Comparison of ENCODE assay signal across 8 mouse cellular contexts in the genomic region with DNA sequence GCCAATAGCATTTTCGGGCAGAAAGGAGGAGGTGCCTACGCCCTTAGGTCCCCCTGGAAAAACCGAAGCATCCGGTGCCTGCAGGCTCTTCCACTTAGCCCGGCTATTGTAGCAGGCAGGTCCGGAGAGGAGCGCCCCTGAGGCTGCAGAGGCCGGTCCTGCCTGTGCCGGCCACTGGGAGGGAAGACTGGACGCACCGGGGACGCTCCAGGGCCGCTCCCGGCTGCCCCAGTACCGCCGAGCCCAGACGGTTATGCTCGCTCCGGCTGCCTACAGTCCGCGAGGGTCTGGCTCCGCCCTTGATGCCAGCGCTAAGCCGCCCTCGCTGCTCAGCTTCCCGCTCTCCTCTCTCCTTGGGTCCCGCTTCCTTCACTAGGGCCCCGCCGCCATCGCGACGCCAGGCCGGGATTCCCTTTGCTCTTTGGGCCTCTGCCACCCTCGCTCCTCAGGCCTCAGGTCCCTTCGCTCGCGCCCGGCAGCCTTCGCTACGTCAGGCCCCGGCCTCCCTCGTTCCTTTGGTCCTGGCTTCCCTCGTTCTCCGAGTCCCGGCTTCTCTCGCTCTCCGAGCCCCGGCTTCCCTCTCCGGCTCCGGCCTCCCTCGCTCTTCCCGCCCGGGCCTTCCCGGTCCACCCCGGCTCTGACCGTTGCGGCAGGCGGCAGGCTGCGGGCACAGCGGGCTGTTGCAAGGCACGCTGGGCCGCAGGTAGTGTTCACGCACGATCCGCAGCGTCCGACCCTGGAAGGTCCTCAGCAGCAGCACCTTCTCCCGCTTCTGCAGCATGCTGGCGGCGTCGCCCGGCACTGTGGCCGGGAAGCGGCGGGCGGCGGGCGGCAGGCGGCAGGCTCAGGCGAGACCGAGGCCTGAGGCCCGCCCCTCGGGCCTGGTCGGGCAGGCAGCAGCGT. TPM values are rescaled to one million over a fixed set of nuclear protein-coding genes. Genes with fewer than 3 reads are reported as not detected.
DNase-seq lines count a peak whose midpoint lies in the region; ATAC-seq and TF ChIP-seq lines count a peak whose summit lies in the region.

No protein-coding gene starts in this region.

- WGBS in hindbrain, embryonic 10.5 days, result under 1% methylated on average over 85 of the region's 85 CpGs
- WGBS in lung, embryonic 15.5 days, result under 1% methylated on average over 85 of the region's 85 CpGs
- under 1% methylated on average over 85 of the region's 85 CpGs for WGBS in olfactory bulb, adult 2 months

- H3K36me3 ChIP-seq in hindbrain, embryonic 10.5 days, result peaks cover 16% of the 10 kb centered on the region
- peaks cover 10% of the 10 kb centered on the region; the same call in 1 of the 2 replicates for H3K36me3 ChIP-seq in lung, embryonic 15.5 days

- H3K27ac ChIP-seq in hindbrain, embryonic 10.5 days, result peak overlapping the region; percentile 100
- peak overlapping the region; percentile 99 for H3K27ac ChIP-seq in lung, embryonic 15.5 days
- H3K27ac ChIP-seq in olfactory bulb, adult 2 months (ENCODE audit: insufficient read depth, low read depth, low read length), result peak overlapping the region; percentile 99

- TF ChIP-seq CTCF in olfactory bulb, adult 2 months (IDR thresholded peaks at IDR 0.05; ENCODE audit: insufficient read depth, low read depth, low read length), result 0 out of 2 replicates have a peak, but pooled peaks have one; percentile 27

- peak; percentile 95 for ATAC-seq in lung, embryonic 15.5 days (ENCODE audit: borderline replicate concordance, extremely low read depth, low FRiP score, low TSS enrichment)

- H3K4me3 ChIP-seq in hindbrain, embryonic 10.5 days, result peak overlapping the region; percentile 73
- peak overlapping the region; percentile 65 for H3K4me3 ChIP-seq in lung, embryonic 15.5 days
- H3K4me3 ChIP-seq in olfactory bulb, adult 2 months (ENCODE audit: insufficient read depth, low read depth, low read length), result peak overlapping the region; percentile 80

- H3K4me1 ChIP-seq in hindbrain, embryonic 10.5 days (replicated peaks), result peaks cover 21% of the 10 kb centered on the region
- H3K4me1 ChIP-seq in lung, embryonic 15.5 days, result peaks cover 10% of the 10 kb centered on the region
- H3K4me1 ChIP-seq in olfactory bulb, adult 2 months (ENCODE audit: control insufficient read depth, insufficient read depth, low read length), result peaks cover 2% of the 10 kb centered on the region; the same call in 1 of the 2 replicates

- peak; percentile 23; the same call in 1 of the 2 replicates for TF ChIP-seq POLR2A in olfactory bulb, adult 2 months (IDR thresholded peaks at IDR 0.05; ENCODE audit: insufficient read depth, low read depth, low read length)

- peak overlapping the region; percentile 68 for H3K4me2 ChIP-seq in lung, embryonic 15.5 days

- DNase-seq in MN1 (ENCODE audit: low spot score), result peak; percentile 77
- DNase-seq in cerebellum, adult 8-10 months, result peak; percentile 74
- DNase-seq in forelimb bud, embryonic 11.5 days (ENCODE audit: low read depth, low spot score), result peak; percentile 71
- peak; percentile 86 for DNase-seq in hindbrain, embryonic 10.5 days (ENCODE audit: low spot score)
- DNase-seq in layer of hippocampus, adult 9-10 months (ENCODE audit: low spot score), result peak; percentile 32
- peak; percentile 43 for DNase-seq in thymus, adult 18-20 months

- peak overlapping the region; percentile 90 for H3K9ac ChIP-seq in lung, embryonic 15.5 days

- no peaks in the 10 kb centered on the region for H3K9me3 ChIP-seq in hindbrain, embryonic 10.5 days
- no peaks in the 10 kb centered on the region for H3K9me3 ChIP-seq in lung, embryonic 15.5 days

- no peaks in the 10 kb centered on the region for H3K27me3 ChIP-seq in hindbrain, embryonic 10.5 days (ENCODE audit: insufficient read depth, poor library complexity, severe bottlenecking)
- H3K27me3 ChIP-seq in lung, embryonic 15.5 days, result no peaks in the 10 kb centered on the region

RNA-seq across cellular contexts. Expression of a gene that starts 0.5 kb away (rescaled TPM):
- 20.6 and 22.0 TPM in 2 replicates for polyA plus RNA-seq in hindbrain, embryonic 10.5 days (2016; fragmentation: Nextera tagmentation; extraction: Ambion mirVana)
- 19.2 and 21.4 TPM in 2 replicates for polyA plus RNA-seq in lung, embryonic 15.5 days (2015; fragmentation: Nextera tagmentation; extraction: Ambion mirVana)
- not detected in 2 replicates for polyA plus RNA-seq in olfactory bulb, adult 2 months (2012; ENCODE audit: insufficient read depth, insufficient read length, low replicate concordance, missing spikeins)

RNA-seq across cellular contexts. Expression of a gene that starts 44.8 kb away (rescaled TPM):
- 1.0 and 5.6 TPM in 2 replicates for polyA plus RNA-seq in hindbrain, embryonic 10.5 days (2016; fragmentation: Nextera tagmentation; extraction: Ambion mirVana)
- polyA plus RNA-seq in lung, embryonic 15.5 days (2015; fragmentation: Nextera tagmentation; extraction: Ambion mirVana), result 0.93 and 1.0 TPM in 2 replicates
- polyA plus RNA-seq in olfactory bulb, adult 2 months (2012; ENCODE audit: insufficient read depth, insufficient read length, low replicate concordance, missing spikeins), result not detected in 2 replicates

RNA-seq across cellular contexts. Expression of a gene that starts 59.2 kb away (rescaled TPM):
- polyA plus RNA-seq in hindbrain, embryonic 10.5 days (2016; fragmentation: Nextera tagmentation; extraction: Ambion mirVana), result 246 and 275 TPM in 2 replicates
- polyA plus RNA-seq in lung, embryonic 15.5 days (2015; fragmentation: Nextera tagmentation; extraction: Ambion mirVana), result 238 and 250 TPM in 2 replicates
- not detected in 2 replicates for polyA plus RNA-seq in olfactory bulb, adult 2 months (2012; ENCODE audit: insufficient read depth, insufficient read length, low replicate concordance, missing spikeins)

Comparison
In these comparisons a context has a peak if more than half of its experiments do, and no peak if none do; other contexts are left out.
1. Peak in every context shown above with its lines: DNase-seq, ATAC-seq, H3K4me3 ChIP-seq and H3K27ac ChIP-seq.
2. DNase-seq: peak in every context shown above with its lines; median percentile 86 in hindbrain, embryonic 10.5 days; 77 in MN1; 74 in cerebellum, adult 8-10 months; 71 in forelimb bud, embryonic 11.5 days; 43 in thymus, adult 18-20 months; 32 in layer of hippocampus, adult 9-10 months.
3. RNA of a gene that starts 0.5 kb away (polyA plus RNA-seq): 19.2 to 21.4 TPM in lung, embryonic 15.5 days and 20.6 to 22.0 TPM in hindbrain, embryonic 10.5 days; not detected in olfactory bulb, adult 2 months; every median in the first group is over 10 times any median in the second.
4. RNA of a gene that starts 59.2 kb away (polyA plus RNA-seq): 238 to 250 TPM in lung, embryonic 15.5 days and 246 to 275 TPM in hindbrain, embryonic 10.5 days; not detected in olfactory bulb, adult 2 months; every median in the first group is over 100 times any median in the second.